Mouse (Mus musculus) thymus, adult 2 months (tissue): ENCODE data around the gene Get4.

ENCODE experiments used
- CTCF ChIP-seq: fragments of 200-500 bp; IDR thresholded peaks from 2 replicates; pipeline ENCODE4 v1.5.1; 2012; ENCODE audit warnings: mild to moderate bottlenecking, control low read depth, low read length, moderate library complexity, borderline replicate concordance; ENCODE audit not compliant: control insufficient read depth, poor library complexity, insufficient read depth; ENCODE audit errors: extremely low read depth
- POLR2A ChIP-seq: fragments of 200-500 bp; IDR thresholded peaks from 2 replicates; pipeline ENCODE4 v1.6.1; 2012; ENCODE audit warnings: mild to moderate bottlenecking, low read length, control low read depth, moderate library complexity; ENCODE audit not compliant: control insufficient read depth, poor library complexity, insufficient read depth; ENCODE audit errors: extremely low read depth

- TF ChIP-seq CTCF (no peak), POLR2A (no peak)
Measured at GRCm38 (mm10) chr5:139234423-139234822, 17.7 kb upstream of the Get4 start.
